Mouse (Mus musculus): ENCODE measurements around the gene Rab11fip3. TPM values are rescaled to one million over a fixed set of nuclear protein-coding genes. Genes with fewer than 3 reads are reported as not detected.
A peak's percentile ranks its signal among the peaks of the same experiment; 100 is the strongest.

Rab11fip3 gene
- polyA plus RNA-seq, 1 experiment from 2014 or later, result 4.5 TPM

DNA sequence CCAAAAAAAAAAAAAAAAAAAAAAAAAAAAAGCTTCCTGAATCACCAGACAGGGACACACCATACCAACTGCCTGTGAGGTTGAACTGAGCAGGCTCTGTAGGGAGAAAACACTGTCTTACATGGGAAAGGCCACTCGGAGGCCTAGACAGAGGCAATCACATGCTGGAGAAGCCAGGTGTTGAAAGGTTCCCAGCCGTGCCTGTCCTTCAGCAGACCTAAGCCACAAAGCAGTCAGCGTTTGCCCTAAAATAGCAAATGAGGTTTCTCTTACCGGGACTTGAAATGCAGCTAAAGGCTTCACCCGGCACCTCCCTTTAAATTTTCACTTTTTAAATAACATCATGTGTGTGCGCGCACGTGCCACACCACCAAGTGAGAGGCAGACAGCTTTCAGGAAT, 21.2 kb downstream of the Rab11fip3 start:
- H3K4me3 ChIP-seq (ENCODE audit: low read depth, low read length), result no peak overlapping the region
- H3K27ac ChIP-seq (replicated peaks), result no peak overlapping the region
- TF ChIP-seq CTCF (IDR thresholded peaks at IDR 0.05; ENCODE audit: low read depth) (no peak), EP300 (optimal IDR thresholded peaks at IDR 0.05) (no peak)
- H3K9me3 ChIP-seq (ENCODE audit: control insufficient read depth, low read length), result no peaks in the 10 kb centered on the region
- no peaks in the 10 kb centered on the region for H3K4me1 ChIP-seq (replicated peaks; ENCODE audit: control insufficient read depth, insufficient read depth)
- no peak overlapping the region for H3K9ac ChIP-seq (ENCODE audit: low read length)
- ATAC-seq (ENCODE audit: low FRiP score, low TSS enrichment), result no peak
- H3K36me3 ChIP-seq (ENCODE audit: control insufficient read depth, insufficient read depth, low read length), result no peaks in the 10 kb centered on the region
- no peak for DNase-seq (ENCODE audit: low spot score)
- WGBS, result 87% methylated on average over 8 of the region's 8 CpGs
- no peaks in the 10 kb centered on the region for H3K27me3 ChIP-seq (ENCODE audit: control insufficient read depth, insufficient read depth, low read length)
- no peak overlapping the region for H3K4me2 ChIP-seq (replicated peaks; ENCODE audit: low read depth)

- no peak for TF ChIP-seq CTCF (IDR thresholded peaks at IDR 0.05; ENCODE audit: low read depth)
- no peak for TF ChIP-seq EP300 (optimal IDR thresholded peaks at IDR 0.05)
- no peak for DNase-seq (ENCODE audit: low spot score)
- ATAC-seq (ENCODE audit: low FRiP score, low TSS enrichment), result no peak
- Histone ChIP-seq H3K36me3 (ENCODE audit: control insufficient read depth, insufficient read depth, low read length) (no peaks in the 10 kb centered on the region), H3K4me2 (replicated peaks; ENCODE audit: low read depth) (no peak overlapping the region), H3K9me3 (ENCODE audit: control insufficient read depth, low read length) (no peaks in the 10 kb centered on the region), H3K27ac (replicated peaks) (no peak overlapping the region), H3K4me3 (ENCODE audit: low read depth, low read length) (no peak overlapping the region), H3K27me3 (ENCODE audit: control insufficient read depth, insufficient read depth, low read length) (no peaks in the 10 kb centered on the region), H3K4me1 (replicated peaks; ENCODE audit: control insufficient read depth, insufficient read depth) (no peaks in the 10 kb centered on the region), H3K9ac (ENCODE audit: low read length) (no peak overlapping the region)
- 48% methylated on average over 10 of the region's 10 CpGs for whole genome bisulfite sequencing
Observed at GRCm38 (mm10) chr17:26046253-26046997, 22.9 kb downstream of the Rab11fip3 start.

GRCm38 (mm10) chr17:26045285-26045684, 24.1 kb downstream of the Rab11fip3 start:
- Histone ChIP-seq H3K9me3 (ENCODE audit: control insufficient read depth, low read length) (no peaks in the 10 kb centered on the region), H3K4me1 (replicated peaks; ENCODE audit: control insufficient read depth, insufficient read depth) (no peaks in the 10 kb centered on the region), H3K36me3 (ENCODE audit: control insufficient read depth, insufficient read depth, low read length) (no peaks in the 10 kb centered on the region), H3K4me3 (ENCODE audit: low read depth, low read length) (no peak overlapping the region), H3K27ac (replicated peaks) (no peak overlapping the region), H3K4me2 (replicated peaks; ENCODE audit: low read depth) (no peak overlapping the region), H3K27me3 (ENCODE audit: control insufficient read depth, insufficient read depth, low read length) (no peaks in the 10 kb centered on the region), H3K9ac (ENCODE audit: low read length) (no peak overlapping the region)
- no peak for TF ChIP-seq EP300 (optimal IDR thresholded peaks at IDR 0.05)
- no peak for TF ChIP-seq CTCF (IDR thresholded peaks at IDR 0.05; ENCODE audit: low read depth)
- DNase-seq (ENCODE audit: low spot score) (peak; percentile 33), ATAC-seq (ENCODE audit: low FRiP score, low TSS enrichment) (no peak; the same call in 1 of the 2 replicates)
- WGBS, result 42% methylated on average over 4 of the region's 4 CpGs

DNA sequence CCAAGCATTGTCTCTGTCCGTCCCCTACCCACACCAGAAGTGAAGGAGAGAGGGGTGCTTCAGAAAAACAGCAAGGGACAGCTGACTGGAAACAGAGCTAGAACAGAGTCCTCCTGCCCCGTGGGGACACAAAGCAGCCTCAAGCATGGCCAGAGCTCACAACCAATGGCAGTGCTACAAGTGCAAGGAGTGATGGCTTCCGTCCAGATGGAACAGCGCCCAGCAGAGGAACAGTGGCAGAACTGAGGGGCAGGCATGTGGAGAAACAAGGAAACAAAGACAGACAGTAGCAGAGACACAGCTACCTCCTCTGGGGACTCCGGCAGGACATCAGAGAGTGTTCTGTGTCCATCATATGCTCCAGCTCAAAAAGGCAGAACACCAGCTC, 26.1 kb downstream of the Rab11fip3 start:
- WGBS, result 50% methylated on average over 5 of the region's 5 CpGs
- Histone ChIP-seq H3K4me2 (replicated peaks; ENCODE audit: low read depth) (no peak overlapping the region), H3K9ac (ENCODE audit: low read length) (no peak overlapping the region), H3K36me3 (ENCODE audit: control insufficient read depth, insufficient read depth, low read length) (no peaks in the 10 kb centered on the region), H3K27ac (replicated peaks) (peak overlapping the region; percentile 53; the same call in 1 of the 2 replicates), H3K27me3 (ENCODE audit: control insufficient read depth, insufficient read depth, low read length) (no peaks in the 10 kb centered on the region), H3K4me1 (replicated peaks; ENCODE audit: control insufficient read depth, insufficient read depth) (no peaks in the 10 kb centered on the region), H3K9me3 (ENCODE audit: control insufficient read depth, low read length) (no peaks in the 10 kb centered on the region), H3K4me3 (ENCODE audit: low read depth, low read length) (no peak overlapping the region)
- no peak for ATAC-seq (ENCODE audit: low FRiP score, low TSS enrichment)
- peak; percentile 35 for DNase-seq (ENCODE audit: low spot score)
- TF ChIP-seq CTCF (IDR thresholded peaks at IDR 0.05; ENCODE audit: low read depth) (peak; percentile 21; the same call in 1 of the 2 replicates), EP300 (optimal IDR thresholded peaks at IDR 0.05) (no peak)

DNA sequence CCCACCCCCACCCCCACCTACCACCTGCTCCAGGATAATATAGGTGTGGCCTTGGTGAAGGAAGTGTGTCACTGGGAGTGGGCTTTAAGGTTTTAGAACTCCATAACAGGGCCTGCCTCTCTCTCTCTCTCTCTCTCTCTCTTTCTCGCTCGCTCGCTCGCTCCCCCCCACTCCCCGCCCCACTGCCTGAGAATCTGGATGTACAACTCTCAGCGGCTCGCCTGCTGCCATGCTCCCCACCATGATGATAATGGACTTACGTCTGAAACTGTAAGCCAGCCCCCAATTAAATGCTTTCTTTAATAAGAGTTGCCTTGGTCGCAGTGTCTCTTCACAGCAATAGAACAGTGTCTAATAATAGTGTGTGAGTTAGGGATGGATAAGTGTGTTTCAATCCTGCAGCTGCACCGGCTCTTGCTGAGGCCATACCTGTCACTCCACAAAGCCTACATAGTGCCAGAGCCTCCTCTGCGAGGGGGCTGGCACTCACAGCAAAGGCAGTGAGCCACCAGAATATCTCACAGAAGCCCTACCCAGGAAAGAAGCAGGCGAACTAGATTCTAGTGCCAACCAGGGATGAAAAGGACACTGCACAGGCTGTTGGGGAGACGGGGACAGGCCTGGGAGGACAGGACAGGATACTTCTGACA, 26.6 kb downstream of the Rab11fip3 start:
- Histone ChIP-seq H3K27ac (replicated peaks) (peak overlapping the region; percentile 53; the same call in 1 of the 2 replicates), H3K4me1 (replicated peaks; ENCODE audit: control insufficient read depth, insufficient read depth) (no peaks in the 10 kb centered on the region), H3K4me2 (replicated peaks; ENCODE audit: low read depth) (no peak overlapping the region), H3K9ac (ENCODE audit: low read length) (no peak overlapping the region), H3K4me3 (ENCODE audit: low read depth, low read length) (no peak overlapping the region), H3K27me3 (ENCODE audit: control insufficient read depth, insufficient read depth, low read length) (no peaks in the 10 kb centered on the region), H3K36me3 (ENCODE audit: control insufficient read depth, insufficient read depth, low read length) (no peaks in the 10 kb centered on the region), H3K9me3 (ENCODE audit: control insufficient read depth, low read length) (no peaks in the 10 kb centered on the region)
- no peak for DNase-seq (ENCODE audit: low spot score)
- no peak for ATAC-seq (ENCODE audit: low FRiP score, low TSS enrichment)
- WGBS, result 78% methylated on average over 13 of the region's 13 CpGs
- no peak for TF ChIP-seq CTCF (IDR thresholded peaks at IDR 0.05; ENCODE audit: low read depth)
- no peak for TF ChIP-seq EP300 (optimal IDR thresholded peaks at IDR 0.05)
